Mouse (Mus musculus): ENCODE measurements around the gene Podxl. TPM values are rescaled to one million over a fixed set of nuclear protein-coding genes. Genes with fewer than 3 reads are reported as not detected.

The Podxl gene
- polyA plus RNA-seq, 1 experiment from 2014 or later, result 7.1 TPM

- peak overlapping the region; percentile 92; the same call in 1 of the 2 replicates for H3K4me2 ChIP-seq (ENCODE audit: low read depth, low read length)
- no peak for ATAC-seq (ENCODE audit: low read depth)
- H3K27ac ChIP-seq (ENCODE audit: low read depth, low read length), result no peak overlapping the region
- 11% methylated on average over 13 of the region's 13 CpGs for WGBS
- H3K4me3 ChIP-seq (ENCODE audit: low read depth, low read length), result no peak overlapping the region
- H3K4me1 ChIP-seq (ENCODE audit: control insufficient read depth, insufficient read depth, low read length), result peaks cover 18% of the 10 kb centered on the region
- no peak overlapping the region for H3K9ac ChIP-seq (replicated peaks; ENCODE audit: low read depth, low read length)
- H3K9me3 ChIP-seq (ENCODE audit: control insufficient read depth, low read length), result no peaks in the 10 kb centered on the region
- H3K27me3 ChIP-seq (ENCODE audit: control insufficient read depth, insufficient read depth, low read length), result no peaks in the 10 kb centered on the region
- no peaks in the 10 kb centered on the region for H3K36me3 ChIP-seq (ENCODE audit: control insufficient read depth, insufficient read depth, low read length)
Measured at GRCm38 (mm10) chr6:31560138-31560959, 3.4 kb downstream of the Podxl start.

GRCm38 (mm10) chr6:31556460-31557100 is 7.2 kb downstream of the Podxl start:
- ATAC-seq (ENCODE audit: low read depth), result no peak
- Histone ChIP-seq H3K4me2 (ENCODE audit: low read depth, low read length) (no peak overlapping the region), H3K27me3 (ENCODE audit: control insufficient read depth, insufficient read depth, low read length) (no peaks in the 10 kb centered on the region), H3K9me3 (ENCODE audit: control insufficient read depth, low read length) (no peaks in the 10 kb centered on the region), H3K36me3 (ENCODE audit: control insufficient read depth, insufficient read depth, low read length) (no peaks in the 10 kb centered on the region), H3K9ac (replicated peaks; ENCODE audit: low read depth, low read length) (no peak overlapping the region), H3K4me3 (ENCODE audit: low read depth, low read length) (no peak overlapping the region), H3K27ac (ENCODE audit: low read depth, low read length) (no peak overlapping the region), H3K4me1 (ENCODE audit: control insufficient read depth, insufficient read depth, low read length) (peaks cover 9% of the 10 kb centered on the region)
- 89% methylated on average over 7 of the region's 7 CpGs for WGBS

DNA sequence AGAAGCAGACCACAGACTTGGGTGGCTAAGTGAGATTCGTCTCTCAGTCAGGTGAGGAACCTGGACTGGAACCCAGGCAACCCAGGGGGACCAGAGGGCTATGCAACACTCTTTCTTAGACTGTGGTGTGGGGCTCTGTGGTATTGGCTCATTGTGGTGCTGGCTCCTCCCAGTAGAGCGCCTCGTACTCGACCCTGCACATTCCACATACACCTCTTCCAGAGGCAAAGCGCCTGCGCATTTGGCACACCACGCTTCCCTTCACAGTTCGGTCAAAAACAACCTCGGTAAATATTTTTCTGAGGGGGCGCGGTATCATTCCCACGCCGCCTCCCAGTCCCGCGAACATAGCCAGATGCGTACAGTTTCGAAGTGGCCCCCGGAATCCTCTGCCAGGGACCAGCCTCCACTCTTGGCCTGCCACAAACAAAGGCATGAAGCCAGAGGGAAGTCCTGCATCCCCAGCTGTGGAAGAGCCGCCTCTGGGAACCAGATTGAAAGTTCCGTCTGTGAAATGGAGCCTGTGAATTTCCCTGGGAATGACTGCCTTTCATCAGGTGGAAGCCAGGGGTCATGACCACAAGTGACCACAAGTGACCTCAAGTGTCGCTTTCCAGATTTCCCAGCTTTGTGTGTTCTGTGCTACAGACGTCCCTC is 12.8 kb downstream of the Podxl start:
- H3K36me3 ChIP-seq (ENCODE audit: control insufficient read depth, insufficient read depth, low read length), result no peaks in the 10 kb centered on the region
- WGBS, result 85% methylated on average over 22 of the region's 22 CpGs
- H3K9me3 ChIP-seq (ENCODE audit: control insufficient read depth, low read length), result no peaks in the 10 kb centered on the region
- ATAC-seq (ENCODE audit: low read depth), result no peak
- H3K4me2 ChIP-seq (ENCODE audit: low read depth, low read length), result no peak overlapping the region
- no peaks in the 10 kb centered on the region for H3K27me3 ChIP-seq (ENCODE audit: control insufficient read depth, insufficient read depth, low read length)
- H3K27ac ChIP-seq (ENCODE audit: low read depth, low read length), result no peak overlapping the region
- no peak overlapping the region for H3K4me3 ChIP-seq (ENCODE audit: low read depth, low read length)
- H3K4me1 ChIP-seq (ENCODE audit: control insufficient read depth, insufficient read depth, low read length), result peaks cover 10% of the 10 kb centered on the region
- H3K9ac ChIP-seq (replicated peaks; ENCODE audit: low read depth, low read length), result no peak overlapping the region

DNA sequence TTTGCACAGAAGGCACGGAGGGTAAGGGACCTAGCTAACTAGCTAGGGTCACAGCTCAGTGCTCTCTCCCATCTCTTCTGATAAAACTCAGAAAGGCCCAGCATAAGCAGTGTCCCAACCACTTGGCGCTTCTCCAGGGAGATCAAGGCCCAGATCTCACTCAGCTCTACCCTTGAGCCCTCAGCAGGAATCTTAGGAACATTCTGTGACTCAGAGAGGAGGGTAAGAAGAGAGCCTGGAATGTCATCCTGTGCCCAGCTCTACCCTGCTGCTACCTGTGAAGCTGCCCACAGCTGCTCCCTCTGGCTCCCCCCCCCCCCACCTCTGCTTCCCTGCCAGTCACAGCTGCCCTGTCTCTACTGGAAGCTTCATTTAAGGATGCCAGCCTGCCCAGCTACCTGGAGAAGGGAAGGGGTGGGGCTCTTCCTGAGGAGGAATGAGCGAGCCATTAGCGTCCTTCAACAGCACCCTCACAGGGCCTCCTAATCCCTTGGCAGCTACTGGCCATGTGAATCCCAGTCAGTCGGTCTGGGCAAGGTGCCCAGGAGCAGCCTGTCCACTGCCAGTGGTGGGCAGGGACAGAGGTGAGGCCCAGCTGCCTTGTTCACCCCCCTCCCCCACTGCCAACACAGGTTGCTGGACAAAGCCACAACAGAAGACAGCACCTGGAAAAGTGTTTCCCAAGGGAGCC is 14.3 kb downstream of the Podxl start:
- H3K9ac ChIP-seq (replicated peaks; ENCODE audit: low read depth, low read length), result no peak overlapping the region
- H3K27ac ChIP-seq (ENCODE audit: low read depth, low read length), result no peak overlapping the region
- no peak overlapping the region for H3K4me3 ChIP-seq (ENCODE audit: low read depth, low read length)
- no peaks in the 10 kb centered on the region for H3K36me3 ChIP-seq (ENCODE audit: control insufficient read depth, insufficient read depth, low read length)
- H3K9me3 ChIP-seq (ENCODE audit: control insufficient read depth, low read length), result no peaks in the 10 kb centered on the region
- no peaks in the 10 kb centered on the region for H3K27me3 ChIP-seq (ENCODE audit: control insufficient read depth, insufficient read depth, low read length)
- peaks cover 10% of the 10 kb centered on the region for H3K4me1 ChIP-seq (ENCODE audit: control insufficient read depth, insufficient read depth, low read length)
- WGBS, result 59% methylated on average over 5 of the region's 5 CpGs
- peak; percentile 44; the same call in 1 of the 2 replicates for ATAC-seq (ENCODE audit: low read depth)
- H3K4me2 ChIP-seq (ENCODE audit: low read depth, low read length), result no peak overlapping the region

- 86% methylated on average over 4 of the region's 4 CpGs for WGBS
- no peak overlapping the region for H3K27ac ChIP-seq (ENCODE audit: low read depth, low read length)
Measured at GRCm38 (mm10) chr6:31544318-31544717, 19.5 kb downstream of the Podxl start.

GRCm38 (mm10) chr6:31540018-31540417 is 23.8 kb downstream of the Podxl start:
- Histone ChIP-seq H3K9me3 (ENCODE audit: control insufficient read depth, low read length) (no peaks in the 10 kb centered on the region), H3K4me2 (ENCODE audit: low read depth, low read length) (no peak overlapping the region), H3K36me3 (ENCODE audit: control insufficient read depth, insufficient read depth, low read length) (no peaks in the 10 kb centered on the region), H3K27me3 (ENCODE audit: control insufficient read depth, insufficient read depth, low read length) (no peaks in the 10 kb centered on the region), H3K4me1 (ENCODE audit: control insufficient read depth, insufficient read depth, low read length) (no peaks in the 10 kb centered on the region), H3K27ac (ENCODE audit: low read depth, low read length) (no peak overlapping the region), H3K9ac (replicated peaks; ENCODE audit: low read depth, low read length) (no peak overlapping the region), H3K4me3 (ENCODE audit: low read depth, low read length) (no peak overlapping the region)
- ATAC-seq (ENCODE audit: low read depth), result no peak
- 94% methylated on average over 6 of the region's 6 CpGs for WGBS

More at GRCm38 (mm10) chr6:31544318-31544717, 19.5 kb downstream of the Podxl start:
- Histone ChIP-seq H3K4me3 (ENCODE audit: low read depth, low read length) (no peak overlapping the region), H3K27me3 (ENCODE audit: control insufficient read depth, insufficient read depth, low read length) (no peaks in the 10 kb centered on the region), H3K4me1 (ENCODE audit: control insufficient read depth, insufficient read depth, low read length) (peaks cover 5% of the 10 kb centered on the region; the same call in 1 of the 2 replicates), H3K9me3 (ENCODE audit: control insufficient read depth, low read length) (no peaks in the 10 kb centered on the region), H3K36me3 (ENCODE audit: control insufficient read depth, insufficient read depth, low read length) (no peaks in the 10 kb centered on the region), H3K4me2 (ENCODE audit: low read depth, low read length) (no peak overlapping the region), H3K9ac (replicated peaks; ENCODE audit: low read depth, low read length) (no peak overlapping the region)
- ATAC-seq (ENCODE audit: low read depth), result no peak

DNA sequence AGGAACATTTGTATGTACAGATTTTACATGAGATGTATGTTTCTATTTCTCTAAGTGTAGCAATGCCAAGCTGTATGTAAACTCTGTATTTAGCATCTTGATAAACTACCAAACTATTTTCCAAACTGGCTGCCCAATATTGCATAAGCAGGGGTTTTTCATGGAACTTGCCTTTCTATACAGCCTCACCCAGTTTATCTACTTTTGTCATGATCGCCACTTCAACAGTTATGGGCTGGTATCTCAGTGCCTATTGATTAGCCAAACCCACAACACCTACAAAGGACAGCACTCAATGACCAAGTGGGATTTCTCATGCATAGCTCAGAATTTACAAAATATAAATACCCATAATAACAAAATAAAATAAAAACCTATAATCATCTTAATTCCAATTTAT is 25.7 kb downstream of the Podxl start:
- Histone ChIP-seq H3K4me3 (ENCODE audit: low read depth, low read length) (no peak overlapping the region), H3K36me3 (ENCODE audit: control insufficient read depth, insufficient read depth, low read length) (no peaks in the 10 kb centered on the region), H3K9me3 (ENCODE audit: control insufficient read depth, low read length) (no peaks in the 10 kb centered on the region), H3K27ac (ENCODE audit: low read depth, low read length) (no peak overlapping the region), H3K27me3 (ENCODE audit: control insufficient read depth, insufficient read depth, low read length) (no peaks in the 10 kb centered on the region), H3K4me2 (ENCODE audit: low read depth, low read length) (no peak overlapping the region), H3K4me1 (ENCODE audit: control insufficient read depth, insufficient read depth, low read length) (no peaks in the 10 kb centered on the region), H3K9ac (replicated peaks; ENCODE audit: low read depth, low read length) (no peak overlapping the region)
- ATAC-seq (ENCODE audit: low read depth), result no peak
- WGBS, result 94% methylated on average over 1 of the region's 1 CpGs

DNA sequence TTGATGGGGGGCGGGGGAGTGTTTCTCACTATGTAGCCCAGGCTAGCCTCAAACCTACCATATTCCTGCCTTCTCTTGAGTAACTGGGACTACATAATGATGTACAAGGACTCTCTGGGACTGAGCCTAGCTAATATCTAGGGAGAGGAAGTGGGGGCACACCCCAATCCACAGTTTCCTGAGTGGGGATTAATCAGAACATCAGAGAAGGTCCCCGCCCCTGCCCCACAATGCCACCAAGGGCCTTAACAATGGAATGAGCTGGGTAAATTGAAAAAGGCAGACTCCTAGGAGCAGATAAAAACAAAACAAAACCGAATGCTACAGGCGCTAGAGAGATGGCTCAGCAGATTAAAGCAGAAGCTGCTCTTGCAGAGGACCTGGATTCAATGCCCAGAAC is 26.6 kb downstream of the Podxl start:
- Histone ChIP-seq H3K36me3 (ENCODE audit: control insufficient read depth, insufficient read depth, low read length) (no peaks in the 10 kb centered on the region), H3K9ac (replicated peaks; ENCODE audit: low read depth, low read length) (no peak overlapping the region), H3K4me2 (ENCODE audit: low read depth, low read length) (no peak overlapping the region), H3K4me1 (ENCODE audit: control insufficient read depth, insufficient read depth, low read length) (no peaks in the 10 kb centered on the region), H3K27me3 (ENCODE audit: control insufficient read depth, insufficient read depth, low read length) (no peaks in the 10 kb centered on the region), H3K4me3 (ENCODE audit: low read depth, low read length) (no peak overlapping the region), H3K9me3 (ENCODE audit: control insufficient read depth, low read length) (no peaks in the 10 kb centered on the region), H3K27ac (ENCODE audit: low read depth, low read length) (no peak overlapping the region)
- 85% methylated on average over 4 of the region's 4 CpGs for WGBS
- no peak for ATAC-seq (ENCODE audit: low read depth)

Measured in neural tube, embryonic 14.5 days (tissue).